Mouse (Mus musculus): Measurements from ENCODE around the gene Hspb1.

DNA sequence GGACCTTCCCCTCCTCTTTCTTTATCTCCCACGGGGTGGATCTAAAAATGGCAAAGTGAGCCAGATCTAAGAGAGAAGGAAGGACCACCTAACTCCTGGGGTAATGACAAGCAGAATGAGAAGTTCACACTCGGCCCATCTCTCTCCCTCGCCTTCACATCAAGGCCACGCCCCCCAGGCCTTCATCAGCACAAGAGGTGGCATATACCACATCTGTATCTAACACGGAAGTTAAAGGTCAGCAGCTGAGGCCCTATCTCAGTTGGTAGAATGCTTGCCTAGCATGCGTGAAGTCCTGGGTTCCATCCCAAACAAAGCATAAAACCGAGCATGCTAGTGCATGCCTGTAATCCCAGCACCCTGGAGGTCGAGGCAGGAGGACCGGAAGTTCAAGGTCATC, 14.0 kb upstream of the Hspb1 start:
- TF ChIP-seq CTCF (IDR thresholded peaks at IDR 0.05; ENCODE audit: low read depth, low read length) (no peak), GATA1 (IDR thresholded peaks at IDR 0.05; ENCODE audit: borderline replicate concordance, low read length) (no peak), GATA2 (IDR thresholded peaks at IDR 0.05; ENCODE audit: borderline replicate concordance, low read depth, low read length) (no peak), TAL1 (conservative IDR thresholded peaks at IDR 0.05; ENCODE audit: low read depth, low read length) (no peak), POLR2AphosphoS5 (IDR thresholded peaks at IDR 0.05; ENCODE audit: insufficient replicate concordance, low read depth, low read length) (no peak)

Data from G1E (cell line).